Mouse (Mus musculus): Measurements from ENCODE around the gene Dock7. TPM values are rescaled to one million over a fixed set of nuclear protein-coding genes. Genes with fewer than 3 reads are reported as not detected.
A peak's percentile ranks its signal among the peaks of the same experiment; 100 is the strongest.

Gene Dock7
- polyA plus RNA-seq, 1 experiment from 2014 or later = 49.0 TPM

- 7% methylated on average over 18 of the region's 18 CpGs for WGBS
- Histone ChIP-seq H3K9me3 (ENCODE audit: control insufficient read depth, low read length) (no peaks in the 10 kb centered on the region), H3K4me1 (replicated peaks; ENCODE audit: control insufficient read depth, insufficient read depth, low read length) (peaks cover 12% of the 10 kb centered on the region), H3K9ac (ENCODE audit: low read length) (peak overlapping the region; percentile 92), H3K4me3 (ENCODE audit: low read length) (peak overlapping the region; percentile 96), H3K27me3 (ENCODE audit: control insufficient read depth, insufficient read depth, low read depth, low read length) (no peaks in the 10 kb centered on the region), H3K36me3 (ENCODE audit: control insufficient read depth, insufficient read depth, low read length) (0 out of 2 replicates have a peak, but pooled peaks cover 3% of the 10 kb centered on the region), H3K27ac (ENCODE audit: low read length) (peak overlapping the region; percentile 98), H3K4me2 (ENCODE audit: low read depth, low read length) (peak overlapping the region; percentile 94)
- ATAC-seq (ENCODE audit: low read depth) = no peak
Measured at GRCm38 (mm10) chr4:98922061-98922642, 198.6 kb downstream of the Dock7 start.

- ATAC-seq (ENCODE audit: low read depth) = no peak
- no peak overlapping the region for H3K4me3 ChIP-seq (ENCODE audit: low read length)
Measured at GRCm38 (mm10) chr4:98920896-98921295, 199.8 kb downstream of the Dock7 start.

DNA sequence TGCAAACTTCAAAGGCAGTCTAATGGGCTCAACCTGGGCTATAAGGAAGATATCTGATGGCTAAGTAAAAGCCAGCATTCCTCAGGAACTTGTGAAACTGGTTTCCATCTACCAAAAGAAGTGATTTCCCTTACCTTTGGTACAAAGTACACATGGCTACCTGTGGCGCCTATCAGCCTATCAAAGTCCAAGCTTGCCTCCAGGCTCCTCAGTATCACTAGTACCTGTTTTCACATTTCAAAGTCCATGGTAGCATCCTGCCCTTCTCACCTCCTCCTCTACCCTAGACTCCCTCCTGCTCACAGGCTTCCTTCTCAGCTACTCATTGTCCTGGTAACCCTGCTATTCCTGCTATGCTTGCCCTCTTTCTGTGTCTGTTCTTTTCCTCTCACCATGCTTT lies 202.5 kb downstream of the Dock7 start:
- H3K4me3 ChIP-seq (ENCODE audit: low read length) = no peak overlapping the region
- no peaks in the 10 kb centered on the region for H3K9me3 ChIP-seq (ENCODE audit: control insufficient read depth, low read length)
- H3K27ac ChIP-seq (ENCODE audit: low read length) = no peak overlapping the region
- WGBS = 53% methylated on average over 1 of the region's 1 CpGs
- no peak overlapping the region for H3K9ac ChIP-seq (ENCODE audit: low read length)
- H3K4me2 ChIP-seq (ENCODE audit: low read depth, low read length) = no peak overlapping the region
- no peaks in the 10 kb centered on the region for H3K36me3 ChIP-seq (ENCODE audit: control insufficient read depth, insufficient read depth, low read length)
- no peaks in the 10 kb centered on the region for H3K27me3 ChIP-seq (ENCODE audit: control insufficient read depth, insufficient read depth, low read depth, low read length)
- H3K4me1 ChIP-seq (replicated peaks; ENCODE audit: control insufficient read depth, insufficient read depth, low read length) = peaks cover 4% of the 10 kb centered on the region; the same call in 1 of the 2 replicates
- ATAC-seq (ENCODE audit: low read depth) = no peak

More at GRCm38 (mm10) chr4:98920896-98921295, 199.8 kb downstream of the Dock7 start:
- WGBS = 80% methylated on average over 4 of the region's 4 CpGs
- H3K9ac ChIP-seq (ENCODE audit: low read length) = no peak overlapping the region
- H3K36me3 ChIP-seq (ENCODE audit: control insufficient read depth, insufficient read depth, low read length) = no peaks in the 10 kb centered on the region
- peaks cover 10% of the 10 kb centered on the region for H3K4me1 ChIP-seq (replicated peaks; ENCODE audit: control insufficient read depth, insufficient read depth, low read length)
- H3K27ac ChIP-seq (ENCODE audit: low read length) = no peak overlapping the region
- H3K27me3 ChIP-seq (ENCODE audit: control insufficient read depth, insufficient read depth, low read depth, low read length) = no peaks in the 10 kb centered on the region
- H3K4me2 ChIP-seq (ENCODE audit: low read depth, low read length) = no peak overlapping the region
- H3K9me3 ChIP-seq (ENCODE audit: control insufficient read depth, low read length) = no peaks in the 10 kb centered on the region

DNA sequence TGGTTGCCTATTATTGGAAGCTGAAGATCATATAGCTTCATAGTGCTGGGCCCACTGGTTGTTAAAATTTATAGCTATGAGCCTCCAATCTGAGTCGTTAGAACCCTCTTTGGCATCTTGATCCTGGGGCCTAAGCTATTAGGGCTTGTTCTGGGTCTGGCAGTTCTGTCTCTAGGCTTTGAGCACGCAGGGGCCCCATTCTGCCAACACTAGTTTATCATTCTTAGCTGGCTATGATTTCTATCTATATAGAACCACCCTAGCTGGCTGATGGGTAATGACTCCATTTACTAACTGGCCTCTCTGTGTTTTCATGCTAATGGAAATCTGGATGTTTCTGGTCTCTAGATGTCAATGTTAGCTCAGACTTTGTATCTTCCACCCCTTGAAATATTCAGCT lies 203.0 kb downstream of the Dock7 start:
- no peak for ATAC-seq (ENCODE audit: low read depth)
- Histone ChIP-seq H3K4me1 (replicated peaks; ENCODE audit: control insufficient read depth, insufficient read depth, low read length) (peaks cover 4% of the 10 kb centered on the region; the same call in 1 of the 2 replicates), H3K4me3 (ENCODE audit: low read length) (no peak overlapping the region), H3K27me3 (ENCODE audit: control insufficient read depth, insufficient read depth, low read depth, low read length) (no peaks in the 10 kb centered on the region), H3K27ac (ENCODE audit: low read length) (no peak overlapping the region), H3K4me2 (ENCODE audit: low read depth, low read length) (no peak overlapping the region), H3K36me3 (ENCODE audit: control insufficient read depth, insufficient read depth, low read length) (no peaks in the 10 kb centered on the region), H3K9ac (ENCODE audit: low read length) (no peak overlapping the region), H3K9me3 (ENCODE audit: control insufficient read depth, low read length) (no peaks in the 10 kb centered on the region)
- WGBS = 75% methylated on average over 2 of the region's 2 CpGs

GRCm38 (mm10) chr4:98910246-98910645 lies 210.5 kb downstream of the Dock7 start:
- 83% methylated on average over 5 of the region's 5 CpGs for WGBS
- Histone ChIP-seq H3K36me3 (ENCODE audit: control insufficient read depth, insufficient read depth, low read length) (no peaks in the 10 kb centered on the region), H3K4me1 (replicated peaks; ENCODE audit: control insufficient read depth, insufficient read depth, low read length) (no peaks in the 10 kb centered on the region), H3K27ac (ENCODE audit: low read length) (no peak overlapping the region), H3K27me3 (ENCODE audit: control insufficient read depth, insufficient read depth, low read depth, low read length) (no peaks in the 10 kb centered on the region), H3K9ac (ENCODE audit: low read length) (no peak overlapping the region), H3K4me2 (ENCODE audit: low read depth, low read length) (no peak overlapping the region), H3K9me3 (ENCODE audit: control insufficient read depth, low read length) (no peaks in the 10 kb centered on the region), H3K4me3 (ENCODE audit: low read length) (no peak overlapping the region)
- ATAC-seq (ENCODE audit: low read depth) = no peak

DNA sequence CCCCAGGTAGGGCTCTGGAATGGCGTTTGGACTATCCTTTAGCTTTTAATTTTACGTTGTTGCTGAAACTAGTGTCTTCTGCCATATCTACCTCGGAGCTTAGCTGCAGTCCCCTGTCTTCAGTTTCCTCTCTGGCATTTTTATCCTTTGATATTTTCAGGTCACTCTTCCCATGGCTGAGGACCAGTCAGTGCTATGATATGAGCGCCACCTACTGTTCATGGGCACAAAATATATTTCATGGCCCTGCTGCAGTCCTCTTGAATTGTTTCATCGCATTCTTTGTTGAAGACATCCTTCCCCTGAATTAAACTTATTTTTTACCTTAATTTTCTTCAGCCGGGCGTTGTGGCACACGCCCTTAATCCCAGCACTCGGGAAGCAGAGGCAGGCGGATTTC lies 233.6 kb downstream of the Dock7 start:
- H3K4me2 ChIP-seq (ENCODE audit: low read depth, low read length) = no peak overlapping the region
- no peak overlapping the region for H3K9ac ChIP-seq (ENCODE audit: low read length)
- H3K36me3 ChIP-seq (ENCODE audit: control insufficient read depth, insufficient read depth, low read length) = no peaks in the 10 kb centered on the region
- WGBS = 19% methylated on average over 10 of the region's 10 CpGs
- no peak overlapping the region for H3K27ac ChIP-seq (ENCODE audit: low read length)
- no peaks in the 10 kb centered on the region for H3K27me3 ChIP-seq (ENCODE audit: control insufficient read depth, insufficient read depth, low read depth, low read length)
- H3K4me1 ChIP-seq (replicated peaks; ENCODE audit: control insufficient read depth, insufficient read depth, low read length) = no peaks in the 10 kb centered on the region
- no peak overlapping the region for H3K4me3 ChIP-seq (ENCODE audit: low read length)
- peak; percentile 79; the same call in 1 of the 2 replicates for ATAC-seq (ENCODE audit: low read depth)
- H3K9me3 ChIP-seq (ENCODE audit: control insufficient read depth, low read length) = no peaks in the 10 kb centered on the region

Other genes with a start within 250 kb of the Dock7 start
- gene Usp1, start 197.1 kb downstream of the Dock7 start, polyA plus RNA-seq (2015; fragmentation: Nextera tagmentation; extraction: Ambion mirVana) = 62.1 and 69.4 TPM in 2 replicates
- gene Angptl3, start 90.0 kb downstream of the Dock7 start, polyA plus RNA-seq (2015; fragmentation: Nextera tagmentation; extraction: Ambion mirVana) = 1.1 and 4.1 TPM in 2 replicates
- gene Atg4c, start 73.0 kb upstream of the Dock7 start, polyA plus RNA-seq (2015; fragmentation: Nextera tagmentation; extraction: Ambion mirVana) = 13.5 and 14.7 TPM in 2 replicates
- 0.18 and 0.25 TPM in 2 replicates for gene Gm12689, start 175.0 kb upstream of the Dock7 start, polyA plus RNA-seq (2015; fragmentation: Nextera tagmentation; extraction: Ambion mirVana)

Measured in lung, embryonic 16.5 days (tissue).